Mouse (Mus musculus) hindbrain, embryonic 14.5 days (tissue): ENCODE measurements at regions not wholly inside any gene's neighbourhood (a gene's known extent, or its start where the extent isn't known, plus 50 kb on each side); places are given as distances from the start of the nearest gene placed in this dataset.
A peak's percentile ranks its signal among the peaks of the same experiment; 100 is the strongest.
"Not testable (repeated sequence)": the region's sequence is repeated elsewhere in the genome, so short reads cannot be mapped to it uniquely, and the experiment has no call there.

Source experiments
- ATAC-seq: fragments of 200-750 bp; cut with Nextera tagmentation; 2 replicates; pipeline ENCODE4 v1.8.0; 2017; ENCODE audit warnings: moderate number of reproducible peaks, mild to moderate bottlenecking, moderate TSS enrichment, moderate library complexity; ENCODE audit not compliant: low FRiP score
- DNase-seq: peaks from one replicate; pipeline ENCODE4 v3.0.0-alpha.2; 2015; ENCODE audit warnings: low spot score
- H3K27ac ChIP-seq: fragments of 300-500 bp; sonication (generic); 2 replicates; pipeline ENCODE4 v1.5.1; 2014; ENCODE audit warnings: mild to moderate bottlenecking, moderate library complexity
- H3K27me3 ChIP-seq: fragments of 300-500 bp; sonication (generic); 2 replicates; pipeline ENCODE4 v1.6.1; 2014; ENCODE audit warnings: mild to moderate bottlenecking, low read length, mixed read lengths; ENCODE audit not compliant: control insufficient read depth, insufficient read depth
- H3K36me3 ChIP-seq: fragments of 300-500 bp; sonication (generic); replicated peaks from 2 replicates; pipeline ENCODE4 v1.6.1; 2014; ENCODE audit not compliant: control insufficient read depth, insufficient read depth
- H3K4me1 ChIP-seq: fragments of 300-500 bp; sonication (generic); replicated peaks from 2 replicates; pipeline ENCODE4 v1.6.1; 2014; ENCODE audit warnings: antibody characterized with exemption, low read length, mixed read lengths; ENCODE audit not compliant: control insufficient read depth, insufficient read depth
- H3K4me2 ChIP-seq: fragments of 300-500 bp; sonication (generic); replicated peaks from 2 replicates; pipeline ENCODE4 v1.6.1; 2014; ENCODE audit warnings: mild to moderate bottlenecking, moderate library complexity
- H3K4me3 ChIP-seq: fragments of 300-500 bp; sonication (generic); replicated peaks from 2 replicates; pipeline ENCODE4 v1.5.1; 2014; ENCODE audit warnings: mild to moderate bottlenecking, low read length
- H3K9ac ChIP-seq: fragments of 300-500 bp; sonication (generic); 2 replicates; pipeline ENCODE4 v1.6.1; 2014
- H3K9me3 ChIP-seq: fragments of 300-500 bp; sonication (generic); 2 replicates; pipeline ENCODE4 v1.6.1; 2016; ENCODE audit warnings: low read length; ENCODE audit not compliant: control insufficient read depth
- WGBS: fragments of 180-500 bp; shearing (Covaris S2); extraction: QIAGEN DNeasy Blood & Tissue Kit; methylation state at CpG from one replicate; pipeline ENCODE4 v1.1.7; 2014; 5-methylcytosine and 5-hydroxymethylcytosine counted together

DNA sequence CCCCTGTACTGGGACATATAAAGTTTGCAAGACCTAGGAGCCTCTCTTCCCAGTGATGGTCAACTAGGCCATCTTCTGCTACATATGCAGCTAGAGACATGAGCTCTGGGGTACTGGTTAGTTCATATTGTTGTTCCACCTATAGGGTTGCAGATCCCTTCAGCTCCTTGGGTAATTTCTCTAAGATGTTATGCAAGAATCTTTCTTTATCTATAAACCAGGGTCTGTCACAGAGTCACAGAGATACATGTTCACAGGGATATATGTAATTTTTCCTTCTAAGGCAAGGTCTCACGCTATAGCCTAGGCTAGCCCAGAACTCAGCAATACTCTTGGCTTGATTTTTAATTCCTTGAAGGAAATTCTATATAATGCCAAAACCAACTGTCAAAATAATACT is 56.9 kb downstream of the Zfp36l1 start:
- not testable (repeated sequence) for H3K4me3 ChIP-seq, H3K4me1 ChIP-seq, H3K4me2 ChIP-seq, H3K9me3 ChIP-seq, DNase-seq, H3K27me3 ChIP-seq, ATAC-seq, H3K36me3 ChIP-seq, H3K27ac ChIP-seq, H3K9ac ChIP-seq
- 89% methylated on average over 1 of the region's 1 CpGs for WGBS

GRCm38 (mm10) chr12:80055394-80055793 is 57.4 kb downstream of the Zfp36l1 start:
- no peak overlapping the region for H3K27ac ChIP-seq
- WGBS = 37% methylated on average over 2 of the region's 2 CpGs
- H3K36me3 ChIP-seq = no peaks in the 10 kb centered on the region
- ATAC-seq = no peak
- DNase-seq = no peak
- H3K4me2 ChIP-seq = no peak overlapping the region
- no peak overlapping the region for H3K9ac ChIP-seq
- no peaks in the 10 kb centered on the region for H3K9me3 ChIP-seq
- H3K4me3 ChIP-seq = no peak overlapping the region
- H3K27me3 ChIP-seq = no peaks in the 10 kb centered on the region
- peaks cover 3% of the 10 kb centered on the region for H3K4me1 ChIP-seq

DNA sequence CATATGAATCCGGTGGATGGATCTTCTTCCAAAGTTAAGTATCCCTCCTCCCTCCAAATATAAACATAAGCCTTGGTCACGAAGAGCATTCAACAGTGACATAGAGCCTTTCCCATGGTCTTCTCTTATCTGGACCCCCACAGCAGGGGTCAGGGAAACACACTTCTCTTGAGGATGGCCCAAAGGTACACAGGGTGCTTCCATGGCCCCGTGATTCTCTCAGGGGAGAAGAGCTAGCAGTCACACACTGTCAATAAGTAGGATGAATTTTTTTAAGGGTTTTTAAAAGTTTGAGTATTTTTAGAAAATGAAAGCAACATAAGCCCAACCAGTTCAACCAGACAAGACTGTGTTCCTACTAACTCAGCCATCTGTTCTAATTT is 58.2 kb downstream of the Zfp36l1 start:
- no peaks in the 10 kb centered on the region for H3K27me3 ChIP-seq
- DNase-seq = no peak
- H3K4me1 ChIP-seq = no peaks in the 10 kb centered on the region
- no peak overlapping the region for H3K4me3 ChIP-seq
- no peak overlapping the region for H3K9ac ChIP-seq
- H3K4me2 ChIP-seq = no peak overlapping the region
- WGBS = 92% methylated on average over 3 of the region's 3 CpGs
- no peaks in the 10 kb centered on the region for H3K36me3 ChIP-seq
- ATAC-seq = no peak
- no peak overlapping the region for H3K27ac ChIP-seq
- no peaks in the 10 kb centered on the region for H3K9me3 ChIP-seq

DNA sequence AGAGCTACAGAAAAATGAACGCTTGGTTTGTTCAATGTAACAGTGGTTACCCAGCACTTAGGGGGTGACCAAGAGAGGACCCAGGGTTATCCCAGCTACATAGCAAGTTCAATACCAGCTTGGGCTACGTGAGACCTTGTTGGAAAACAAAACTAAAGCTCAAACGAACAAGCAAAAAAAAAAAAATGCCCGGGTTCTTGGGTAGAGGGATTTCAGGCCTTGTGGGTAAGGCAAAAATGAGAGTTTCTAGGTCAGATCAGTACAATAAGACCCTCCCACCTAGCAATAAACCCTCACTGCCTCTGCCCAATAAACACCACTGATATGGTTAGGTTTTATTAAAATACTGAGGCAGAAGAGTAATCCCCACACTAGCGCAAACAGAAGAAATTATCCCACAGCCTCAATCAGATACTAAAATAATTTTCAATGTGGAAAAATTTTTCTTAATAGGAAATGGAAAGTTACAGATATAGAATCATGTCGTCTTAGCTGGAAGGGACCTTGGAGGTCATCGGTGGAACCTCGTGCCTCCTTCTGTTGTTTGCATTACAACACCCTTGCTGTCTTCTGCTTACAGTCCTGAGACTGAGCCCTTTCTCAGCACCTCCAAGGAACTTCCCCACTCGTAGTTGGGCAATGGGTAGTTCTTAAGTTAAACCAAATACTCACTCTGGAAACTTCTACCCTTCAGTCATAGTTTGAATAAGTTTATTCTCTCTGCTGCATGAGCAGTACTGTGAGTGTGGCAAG is 58.7 kb downstream of the Zfp36l1 start:
- no peaks in the 10 kb centered on the region for H3K4me1 ChIP-seq
- no peaks in the 10 kb centered on the region for H3K9me3 ChIP-seq
- DNase-seq (no peak), ATAC-seq (no peak)
- no peak overlapping the region for H3K27ac ChIP-seq
- no peak overlapping the region for H3K4me3 ChIP-seq
- H3K4me2 ChIP-seq = no peak overlapping the region
- H3K27me3 ChIP-seq = no peaks in the 10 kb centered on the region
- no peaks in the 10 kb centered on the region for H3K36me3 ChIP-seq
- 83% methylated on average over 9 of the region's 9 CpGs for WGBS
- H3K9ac ChIP-seq = no peak overlapping the region

- H3K4me3 ChIP-seq = no peak overlapping the region
- H3K27me3 ChIP-seq = no peaks in the 10 kb centered on the region
- H3K9me3 ChIP-seq = no peaks in the 10 kb centered on the region
- WGBS = 90% methylated on average over 4 of the region's 4 CpGs
- no peak for ATAC-seq
- H3K36me3 ChIP-seq = no peaks in the 10 kb centered on the region
- H3K27ac ChIP-seq = no peak overlapping the region
- H3K4me1 ChIP-seq = no peaks in the 10 kb centered on the region
- DNase-seq = no peak
- no peak overlapping the region for H3K4me2 ChIP-seq
- no peak overlapping the region for H3K9ac ChIP-seq
Observed at GRCm38 (mm10) chr12:80048215-80048979, 64.4 kb downstream of the Zfp36l1 start.

GRCm38 (mm10) chr12:80046625-80047303 is 66.0 kb downstream of the Zfp36l1 start:
- no peak overlapping the region for H3K9ac ChIP-seq
- 0 out of 2 replicates have a peak overlapping the region, but pooled peaks have one; percentile 9 for H3K27ac ChIP-seq
- no peak overlapping the region for H3K4me2 ChIP-seq
- DNase-seq = no peak
- no peaks in the 10 kb centered on the region for H3K9me3 ChIP-seq
- H3K27me3 ChIP-seq = no peaks in the 10 kb centered on the region
- H3K4me3 ChIP-seq = no peak overlapping the region
- ATAC-seq = no peak
- 73% methylated on average over 6 of the region's 6 CpGs for WGBS
- no peaks in the 10 kb centered on the region for H3K36me3 ChIP-seq
- no peaks in the 10 kb centered on the region for H3K4me1 ChIP-seq

DNA sequence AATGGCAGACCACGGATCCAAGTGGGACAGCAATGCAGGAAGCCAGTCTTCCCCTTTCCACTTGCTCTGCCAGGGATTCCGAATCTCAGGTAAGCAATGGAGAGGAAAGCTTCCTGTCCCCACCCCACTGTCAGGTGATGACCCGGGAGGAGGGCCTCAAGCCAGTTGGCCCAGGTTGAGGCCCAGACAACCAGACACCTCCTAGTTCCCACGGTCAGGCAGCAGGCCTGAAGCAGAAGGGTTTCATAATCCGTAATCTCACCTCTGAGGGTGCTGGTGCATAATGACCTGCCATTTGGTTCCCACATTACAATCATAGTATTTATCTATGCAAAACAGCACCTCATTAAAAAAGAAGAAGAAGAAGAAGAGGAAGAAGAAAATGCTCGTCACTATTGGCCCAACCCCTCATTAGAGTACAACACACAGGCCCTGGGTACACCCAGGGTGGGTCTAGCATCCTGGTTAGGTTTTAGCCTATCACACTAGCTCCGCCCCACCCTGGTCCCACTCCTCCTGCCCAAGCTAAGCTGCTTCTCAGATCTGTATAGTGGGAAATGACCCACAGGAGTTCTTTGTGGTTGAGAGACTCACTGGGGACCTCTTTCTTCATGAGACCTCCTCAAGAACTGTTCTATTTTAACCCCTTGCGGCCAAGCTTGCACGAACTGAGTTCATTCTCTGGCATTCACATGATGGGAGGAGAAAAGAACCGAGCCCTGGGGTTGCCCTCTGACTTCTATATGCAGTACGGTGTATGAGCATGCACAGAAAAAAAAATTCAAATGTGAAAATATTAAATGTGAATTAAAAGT is 71.1 kb downstream of the Zfp36l1 start:
- no peak overlapping the region for H3K27ac ChIP-seq
- ATAC-seq = no peak

DNA sequence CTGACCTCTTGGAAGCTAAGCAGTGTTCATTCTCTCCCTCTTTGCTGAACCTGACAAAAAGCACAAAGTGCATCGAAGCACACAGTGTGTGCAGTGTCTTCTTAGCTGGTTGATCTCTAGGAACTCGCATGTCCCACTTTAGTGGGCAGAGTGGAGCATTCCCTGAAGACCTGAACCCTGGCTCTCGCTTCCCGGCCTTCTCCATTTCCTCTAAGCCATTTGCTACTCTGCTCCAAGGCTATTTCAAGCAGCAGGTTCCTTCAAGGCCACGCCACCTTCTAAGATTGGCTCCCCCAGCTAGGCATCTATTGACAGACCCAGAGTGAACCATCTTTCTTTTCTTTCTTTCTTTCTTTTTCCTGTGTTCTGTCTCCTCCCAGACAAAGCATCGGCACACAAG is 71.8 kb downstream of the Zfp36l1 start:
- Histone ChIP-seq H3K27me3 (no peaks in the 10 kb centered on the region), H3K36me3 (no peaks in the 10 kb centered on the region), H3K4me2 (no peak overlapping the region), H3K9ac (no peak overlapping the region), H3K27ac (no peak overlapping the region), H3K4me3 (no peak overlapping the region), H3K9me3 (no peaks in the 10 kb centered on the region), H3K4me1 (no peaks in the 10 kb centered on the region)
- DNase-seq (no peak), ATAC-seq (no peak)
- 83% methylated on average over 6 of the region's 6 CpGs for WGBS

More for the DNA sequence above, 71.1 kb downstream of the Zfp36l1 start:
- Histone ChIP-seq H3K27me3 (no peaks in the 10 kb centered on the region), H3K4me2 (no peak overlapping the region), H3K4me3 (no peak overlapping the region), H3K9ac (no peak overlapping the region), H3K4me1 (no peaks in the 10 kb centered on the region), H3K36me3 (no peaks in the 10 kb centered on the region), H3K9me3 (no peaks in the 10 kb centered on the region)
- WGBS = 90% methylated on average over 11 of the region's 11 CpGs
- DNase-seq = no peak

DNA sequence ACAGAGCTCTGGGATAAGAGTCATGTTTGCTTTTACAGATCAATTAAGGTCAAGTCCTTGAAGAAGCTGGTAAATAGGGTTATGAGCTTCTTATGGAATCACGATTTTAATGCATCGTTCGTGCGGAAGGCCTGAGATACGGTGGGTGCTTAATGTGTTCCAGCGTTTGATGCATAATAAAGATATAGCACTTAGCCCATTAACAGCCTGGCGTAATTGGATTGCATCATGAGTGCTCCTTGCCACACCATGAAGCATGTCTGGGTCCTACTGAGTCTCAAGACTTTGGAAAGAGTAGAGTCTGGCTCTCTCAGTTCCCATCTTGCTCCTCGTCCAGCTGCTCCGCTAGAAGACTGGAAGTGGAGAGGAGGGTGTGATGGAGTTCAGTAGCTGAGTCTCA is 72.6 kb downstream of the Zfp36l1 start:
- H3K4me1 ChIP-seq = no peaks in the 10 kb centered on the region
- no peak overlapping the region for H3K27ac ChIP-seq
- no peaks in the 10 kb centered on the region for H3K27me3 ChIP-seq
- H3K4me2 ChIP-seq = no peak overlapping the region
- no peaks in the 10 kb centered on the region for H3K9me3 ChIP-seq
- no peak for DNase-seq
- no peak overlapping the region for H3K4me3 ChIP-seq
- no peak for ATAC-seq
- no peaks in the 10 kb centered on the region for H3K36me3 ChIP-seq
- no peak overlapping the region for H3K9ac ChIP-seq
- 86% methylated on average over 9 of the region's 9 CpGs for WGBS
